Mouse (Mus musculus) limb, embryonic 13.5 days (tissue): Measurements from ENCODE around the gene Tdrd3. TPM values are rescaled to one million over a fixed set of nuclear protein-coding genes. Genes with fewer than 3 reads are reported as not detected.

ENCODE experiments used
- ATAC-seq: fragments of 200-750 bp; cut with Nextera tagmentation; 2 replicates; pipeline ENCODE4 v1.8.0; 2017; ENCODE audit warnings: low read depth, moderate number of reproducible peaks, moderate TSS enrichment; ENCODE audit not compliant: low FRiP score
- H3K27ac ChIP-seq: fragments of 300-500 bp; sonication (generic); 2 replicates; pipeline ENCODE4 v1.5.1; 2015; ENCODE audit warnings: inconsistent platforms, mild to moderate bottlenecking, moderate library complexity
- H3K27me3 ChIP-seq: fragments of 300-500 bp; sonication (generic); 2 replicates; pipeline ENCODE4 v1.6.1; 2015; ENCODE audit warnings: mild to moderate bottlenecking, inconsistent platforms
- H3K36me3 ChIP-seq: fragments of 300-500 bp; sonication (generic); 2 replicates; pipeline ENCODE4 v1.6.1; 2015; ENCODE audit warnings: inconsistent platforms, mild to moderate bottlenecking, moderate library complexity
- H3K4me1 ChIP-seq: fragments of 300-500 bp; sonication (generic); 2 replicates; pipeline ENCODE4 v1.6.1; 2015; ENCODE audit warnings: inconsistent platforms
- H3K4me2 ChIP-seq: fragments of 300-500 bp; sonication (generic); replicated peaks from 2 replicates; pipeline ENCODE4 v1.6.1; 2015; ENCODE audit warnings: inconsistent platforms, mild to moderate bottlenecking, moderate library complexity
- H3K4me3 ChIP-seq: fragments of 300-500 bp; sonication (generic); 2 replicates; pipeline ENCODE4 v1.5.1; 2015; ENCODE audit warnings: moderate library complexity, mild to moderate bottlenecking, inconsistent platforms
- H3K9ac ChIP-seq: fragments of 300-500 bp; sonication (generic); 2 replicates; pipeline ENCODE4 v1.6.1; 2015; ENCODE audit warnings: mild to moderate bottlenecking, inconsistent platforms
- H3K9me3 ChIP-seq: fragments of 300-500 bp; sonication (generic); 2 replicates; pipeline ENCODE4 v1.6.1; 2016; ENCODE audit warnings: inconsistent platforms
- WGBS: fragments of 180-500 bp; shearing (Covaris S2); methylation state at CpG from one replicate; pipeline ENCODE4 v1.1.7; 2015; 5-methylcytosine and 5-hydroxymethylcytosine counted together
- polyA plus RNA-seq: library from polyadenylated mRNA; unstranded; fragments of >200 nt; fragmentation: Nextera tagmentation; extraction: Ambion mirVana; gene quantifications from 2 replicates; pipeline ENCODE4 v1.2.1, GENCODE M21; 2015

The Tdrd3 gene
- polyA plus RNA-seq, 1 experiment from 2014 or later, result 39.7 TPM

DNA sequence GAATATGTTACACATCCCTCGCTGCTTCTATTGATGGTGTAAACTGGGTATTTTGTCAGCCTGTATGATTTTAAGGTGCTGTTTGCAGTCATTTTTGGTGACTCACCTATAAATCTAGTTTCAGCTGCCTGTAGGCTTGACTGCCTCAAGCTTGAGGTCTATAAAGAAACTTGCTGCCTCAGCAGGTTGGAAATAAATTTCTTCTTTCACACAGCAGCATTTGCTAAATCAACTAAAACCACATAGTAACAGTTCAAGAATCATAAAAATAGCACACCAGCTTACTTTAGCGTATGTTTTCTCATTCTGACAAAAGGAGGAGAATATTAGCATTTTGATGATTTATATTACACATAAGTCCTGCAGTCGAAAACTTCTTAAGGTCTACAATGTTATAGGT, 6.0 kb downstream of the Tdrd3 start:
- Histone ChIP-seq H3K27me3 (no peaks in the 10 kb centered on the region), H3K9ac (no peak overlapping the region), H3K4me3 (no peak overlapping the region), H3K27ac (no peak overlapping the region), H3K36me3 (no peaks in the 10 kb centered on the region), H3K4me2 (no peak overlapping the region), H3K9me3 (no peaks in the 10 kb centered on the region), H3K4me1 (peaks cover 46% of the 10 kb centered on the region)
- ATAC-seq, result no peak
- WGBS, result 64% methylated on average over 3 of the region's 3 CpGs

- H3K4me1 ChIP-seq, result peaks cover 28% of the 10 kb centered on the region
- H3K27ac ChIP-seq, result no peak overlapping the region
- 69% methylated on average over 7 of the region's 7 CpGs for WGBS
- H3K9me3 ChIP-seq, result no peaks in the 10 kb centered on the region
- no peak overlapping the region for H3K9ac ChIP-seq
- no peak overlapping the region for H3K4me3 ChIP-seq
- no peaks in the 10 kb centered on the region for H3K36me3 ChIP-seq
- H3K27me3 ChIP-seq, result no peaks in the 10 kb centered on the region
- no peak overlapping the region for H3K4me2 ChIP-seq
- no peak for ATAC-seq
Observed at GRCm38 (mm10) chr14:87426297-87426922, 10.0 kb downstream of the Tdrd3 start.

DNA sequence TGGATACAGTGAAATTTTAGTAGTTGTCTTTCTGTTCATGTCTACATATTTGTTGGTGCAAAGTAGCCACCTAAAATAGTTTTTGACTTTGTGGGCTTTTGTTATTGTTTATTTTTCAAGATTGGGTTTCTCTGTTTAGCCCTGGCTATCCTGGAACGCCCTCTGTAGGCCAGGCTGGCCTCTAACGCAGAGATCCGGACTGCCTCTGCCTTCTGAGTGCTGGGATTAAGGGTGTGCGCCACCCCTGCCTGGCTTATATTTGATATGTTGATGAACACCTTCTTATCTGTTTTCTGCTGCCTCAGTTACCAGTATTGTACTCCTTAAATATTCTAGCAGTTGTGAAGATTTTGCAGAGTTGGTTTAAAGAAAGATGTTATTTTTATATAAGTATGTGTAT, 10.6 kb downstream of the Tdrd3 start:
- no peak overlapping the region for H3K4me2 ChIP-seq
- no peaks in the 10 kb centered on the region for H3K27me3 ChIP-seq
- no peak overlapping the region for H3K4me3 ChIP-seq
- WGBS, result 93% methylated on average over 4 of the region's 4 CpGs
- no peak overlapping the region for H3K27ac ChIP-seq
- no peak overlapping the region for H3K9ac ChIP-seq
- peaks cover 22% of the 10 kb centered on the region for H3K4me1 ChIP-seq
- H3K36me3 ChIP-seq, result no peaks in the 10 kb centered on the region
- ATAC-seq, result no peak
- no peaks in the 10 kb centered on the region for H3K9me3 ChIP-seq

DNA sequence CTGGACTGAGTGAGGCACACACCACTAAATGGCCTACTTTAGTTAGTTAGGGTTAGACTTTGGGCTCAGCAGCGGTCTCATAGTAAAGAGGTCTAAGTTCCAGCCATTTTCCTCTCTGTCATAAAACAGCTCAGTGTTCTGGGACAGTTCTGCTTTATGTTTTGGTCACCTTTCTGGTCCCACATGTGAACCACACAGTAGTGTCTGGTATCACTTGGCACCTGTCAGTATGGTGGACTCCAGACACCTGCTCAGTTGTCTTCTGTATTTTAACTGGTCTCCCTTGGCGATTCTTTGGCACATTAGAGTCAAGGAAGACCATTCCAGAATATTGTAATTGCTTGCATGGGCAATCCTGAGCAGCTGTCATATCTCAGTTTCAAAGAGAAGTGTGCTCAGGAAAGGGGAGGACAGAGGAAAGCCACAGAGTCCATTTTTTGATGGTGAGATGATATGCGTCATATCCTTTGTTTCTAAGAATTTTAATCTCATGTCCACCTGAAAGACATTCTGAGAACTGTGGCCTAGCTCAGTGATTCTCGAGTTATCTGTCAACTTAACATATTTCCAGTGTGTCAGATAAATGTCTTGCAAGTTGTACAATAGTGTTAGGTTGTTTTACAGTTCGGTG, 11.3 kb downstream of the Tdrd3 start:
- H3K4me1 ChIP-seq, result peaks cover 14% of the 10 kb centered on the region
- WGBS, result 88% methylated on average over 5 of the region's 5 CpGs
- H3K9me3 ChIP-seq, result no peaks in the 10 kb centered on the region
- no peak overlapping the region for H3K9ac ChIP-seq
- H3K4me2 ChIP-seq, result no peak overlapping the region
- no peak overlapping the region for H3K27ac ChIP-seq
- H3K36me3 ChIP-seq, result no peaks in the 10 kb centered on the region
- ATAC-seq, result no peak
- no peak overlapping the region for H3K4me3 ChIP-seq
- H3K27me3 ChIP-seq, result no peaks in the 10 kb centered on the region

- 55% methylated on average over 5 of the region's 5 CpGs for WGBS
- Histone ChIP-seq H3K4me3 (no peak overlapping the region), H3K9ac (no peak overlapping the region), H3K36me3 (peaks cover 12% of the 10 kb centered on the region), H3K9me3 (no peaks in the 10 kb centered on the region), H3K27me3 (no peaks in the 10 kb centered on the region), H3K4me2 (no peak overlapping the region), H3K27ac (no peak overlapping the region), H3K4me1 (no peaks in the 10 kb centered on the region)
- no peak for ATAC-seq
Observed at GRCm38 (mm10) chr14:87433390-87433915, 17.0 kb downstream of the Tdrd3 start.

- Histone ChIP-seq H3K9me3 (no peaks in the 10 kb centered on the region), H3K36me3 (peaks cover 12% of the 10 kb centered on the region), H3K9ac (no peak overlapping the region), H3K4me2 (no peak overlapping the region), H3K4me1 (0 out of 2 replicates have a peak, but pooled peaks cover 4% of the 10 kb centered on the region), H3K27ac (no peak overlapping the region), H3K27me3 (no peaks in the 10 kb centered on the region), H3K4me3 (no peak overlapping the region)
- 86% methylated on average over 4 of the region's 4 CpGs for WGBS
- ATAC-seq, result no peak
Observed at GRCm38 (mm10) chr14:87435382-87435781, 18.9 kb downstream of the Tdrd3 start.

DNA sequence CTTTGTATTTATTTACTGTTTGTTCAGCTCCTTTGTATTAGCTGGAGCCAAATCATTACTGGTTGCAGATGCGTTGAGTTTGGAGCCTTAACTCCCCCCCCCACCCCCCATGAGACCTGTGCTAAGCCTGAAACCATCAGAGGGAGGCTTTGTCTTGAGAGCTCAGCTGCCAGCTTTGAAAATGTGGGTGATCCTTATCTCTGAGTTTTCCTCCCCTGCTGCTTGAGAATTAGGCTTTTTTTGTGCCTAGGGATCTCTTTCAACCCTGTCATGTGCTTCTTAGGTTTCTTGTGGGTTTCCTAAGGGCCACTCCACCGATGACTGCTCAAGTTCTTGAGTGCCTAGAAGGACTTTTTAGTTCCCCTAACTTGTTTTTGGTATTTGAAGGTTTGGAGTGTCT, 23.3 kb downstream of the Tdrd3 start:
- H3K27ac ChIP-seq, result no peak overlapping the region
- no peak overlapping the region for H3K4me3 ChIP-seq
- no peak overlapping the region for H3K4me2 ChIP-seq
- H3K36me3 ChIP-seq, result peaks cover 16% of the 10 kb centered on the region
- 20% methylated on average over 2 of the region's 2 CpGs for WGBS
- H3K4me1 ChIP-seq, result 0 out of 2 replicates have a peak, but pooled peaks cover 4% of the 10 kb centered on the region
- H3K9ac ChIP-seq, result no peak overlapping the region
- H3K27me3 ChIP-seq, result no peaks in the 10 kb centered on the region
- ATAC-seq, result no peak
- H3K9me3 ChIP-seq, result no peaks in the 10 kb centered on the region

- Histone ChIP-seq H3K9me3 (no peaks in the 10 kb centered on the region), H3K4me3 (no peak overlapping the region), H3K4me1 (no peaks in the 10 kb centered on the region; the same call in 1 of the 2 replicates), H3K36me3 (peaks cover 4% of the 10 kb centered on the region; the same call in 1 of the 2 replicates), H3K9ac (no peak overlapping the region), H3K27me3 (no peaks in the 10 kb centered on the region), H3K4me2 (no peak overlapping the region), H3K27ac (no peak overlapping the region)
- 77% methylated on average over 8 of the region's 8 CpGs for WGBS
- ATAC-seq, result no peak
Observed at GRCm38 (mm10) chr14:87446331-87446913, 30.0 kb downstream of the Tdrd3 start.

- H3K4me1 ChIP-seq, result peaks cover 10% of the 10 kb centered on the region
- WGBS, result 10% methylated on average over 7 of the region's 7 CpGs
- H3K36me3 ChIP-seq, result peaks cover 5% of the 10 kb centered on the region
- H3K27ac ChIP-seq, result no peak overlapping the region
- H3K4me2 ChIP-seq, result no peak overlapping the region
- H3K9me3 ChIP-seq, result no peaks in the 10 kb centered on the region
- peak; percentile 75 for ATAC-seq
- no peak overlapping the region for H3K4me3 ChIP-seq
- no peaks in the 10 kb centered on the region for H3K27me3 ChIP-seq
- H3K9ac ChIP-seq, result no peak overlapping the region
Observed at GRCm38 (mm10) chr14:87451645-87452443, 35.4 kb downstream of the Tdrd3 start.

DNA sequence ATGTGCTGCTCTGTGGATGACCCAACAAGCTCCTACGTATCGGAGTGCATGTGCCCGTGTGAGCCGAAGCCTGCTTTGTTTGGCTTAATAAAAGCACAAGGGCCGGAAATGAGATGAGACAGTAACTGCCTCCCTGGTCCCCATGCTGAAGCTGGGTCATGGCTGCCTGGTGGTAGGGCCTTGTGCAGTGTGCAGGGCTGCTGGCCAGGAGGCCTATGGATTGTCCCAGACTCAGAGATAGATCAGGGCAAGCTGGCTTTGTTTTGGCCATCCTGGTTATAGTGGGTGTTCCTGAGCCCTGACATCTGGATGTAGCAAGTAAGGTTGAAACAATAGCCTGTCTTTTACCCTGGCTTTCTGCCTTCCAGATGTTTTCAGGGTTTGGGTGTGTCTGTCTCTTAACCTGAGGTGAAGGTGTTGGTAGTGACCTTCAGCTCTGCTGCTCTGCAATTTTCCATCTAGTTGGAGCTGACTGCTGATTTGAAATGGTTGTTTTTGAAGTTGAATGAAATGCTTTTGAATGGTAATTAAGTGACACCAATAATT, 39.3 kb downstream of the Tdrd3 start:
- H3K9ac ChIP-seq, result no peak overlapping the region
- no peak overlapping the region for H3K4me3 ChIP-seq
- no peak for ATAC-seq
- peaks cover 14% of the 10 kb centered on the region for H3K36me3 ChIP-seq
- H3K9me3 ChIP-seq, result no peaks in the 10 kb centered on the region
- WGBS, result 79% methylated on average over 5 of the region's 5 CpGs
- no peak overlapping the region for H3K27ac ChIP-seq
- H3K4me2 ChIP-seq, result no peak overlapping the region
- peaks cover 10% of the 10 kb centered on the region for H3K4me1 ChIP-seq
- no peaks in the 10 kb centered on the region for H3K27me3 ChIP-seq

- Histone ChIP-seq H3K9ac (no peak overlapping the region), H3K27ac (no peak overlapping the region), H3K27me3 (no peaks in the 10 kb centered on the region), H3K4me1 (peaks cover 9% of the 10 kb centered on the region; the same call in 1 of the 2 replicates), H3K36me3 (peaks cover 9% of the 10 kb centered on the region), H3K9me3 (no peaks in the 10 kb centered on the region), H3K4me2 (no peak overlapping the region), H3K4me3 (no peak overlapping the region)
- WGBS, result 72% methylated on average over 1 of the region's 1 CpGs
- no peak for ATAC-seq
Observed at GRCm38 (mm10) chr14:87459777-87460176, 43.3 kb downstream of the Tdrd3 start.
